In genomic region chr2:167857911-167858310, GRCm38 (mm10) we compare ENCODE assay signal across 25 mouse cellular contexts.
"Had no signal": no experiment of that assay in that cellular context is flagged by ENCODE, and none has a peak within 500 bp of the region (broad histone marks: within the 10 kb centered on the region; RNA-seq: fewer than 3 reads in every experiment).

No protein-coding gene starts in this region.

- H3K27me3 ChIP-seq: heart, embryonic 12.5 days; hindbrain, embryonic 12.5 days; kidney, embryonic 15.5 days; limb, embryonic 13.5 days; limb, embryonic 15.5 days; liver, embryonic 15.5 days had no signal

- H3K9me3 ChIP-seq: heart, embryonic 12.5 days; hindbrain, embryonic 12.5 days; kidney, embryonic 15.5 days; limb, embryonic 13.5 days; limb, embryonic 15.5 days; liver, embryonic 13.5 days; liver, embryonic 15.5 days had no signal

- DNase-seq: forebrain, postnatal 0 days; gastrocnemius, postnatal 14 days; gastrocnemius, postnatal 36 days; heart, adult 11 months; heart, adult 2 months; heart, postnatal 10 days; heart, postnatal 36 days; kidney, adult 11 months; kidney, adult 2 months; kidney, adult 9 months; kidney, postnatal 14 days; layer of hippocampus, adult 9-11 months; layer of hippocampus, postnatal 36 days; left cerebral cortex, postnatal 4 days; liver, embryonic 13.5 days had no signal

- H3K4me2 ChIP-seq: heart, embryonic 12.5 days; hindbrain, embryonic 12.5 days; hindbrain, embryonic 14.5 days; kidney, embryonic 15.5 days; limb, embryonic 13.5 days; limb, embryonic 15.5 days; liver, embryonic 13.5 days; liver, embryonic 15.5 days had no signal

- H3K9ac ChIP-seq: forebrain, postnatal 0 days; heart, embryonic 12.5 days; hindbrain, embryonic 12.5 days; hindbrain, embryonic 14.5 days; kidney, embryonic 15.5 days; limb, embryonic 15.5 days; liver, embryonic 13.5 days; liver, embryonic 15.5 days had no signal

- ATAC-seq: forebrain, postnatal 0 days; hindbrain, postnatal 0 days; intestine, embryonic 16.5 days had no signal

- H3K4me3 ChIP-seq: heart, adult 2 months; heart, embryonic 12.5 days; hindbrain, embryonic 12.5 days; kidney, embryonic 15.5 days; limb, embryonic 13.5 days; limb, embryonic 15.5 days; liver, embryonic 13.5 days; liver, embryonic 15.5 days had no signal

- H3K27ac ChIP-seq: hindbrain, embryonic 12.5 days; hindbrain, embryonic 14.5 days; hindbrain, postnatal 0 days; kidney, embryonic 15.5 days; kidney, postnatal 0 days; limb, embryonic 13.5 days; limb, embryonic 15.5 days; liver, embryonic 13.5 days; liver, embryonic 15.5 days had no signal

- H3K36me3 ChIP-seq: heart, embryonic 12.5 days; hindbrain, embryonic 12.5 days; kidney, embryonic 15.5 days; limb, embryonic 13.5 days; limb, embryonic 15.5 days; liver, embryonic 13.5 days; liver, embryonic 15.5 days had no signal
